ENCODE assay signal across 15 mouse cellular contexts in genomic region chr11:4853021-4853420, GRCm38 (mm10).
"Had no signal": no experiment of that assay in that cellular context is flagged by ENCODE, and none has a peak within 500 bp of the region (broad histone marks: within the 10 kb centered on the region; RNA-seq: fewer than 3 reads in every experiment).

No protein-coding gene starts in this region.

- H3K4me3 ChIP-seq: kidney, embryonic 15.5 days; left cerebral cortex, adult 2 months; limb, embryonic 10.5 days; liver, embryonic 13.5 days; midbrain, embryonic 10.5 days; myocyte; neural tube, embryonic 15.5 days had no signal

- H3K27me3 ChIP-seq: kidney, embryonic 15.5 days; liver, embryonic 13.5 days; neural tube, embryonic 15.5 days had no signal

- H3K9ac ChIP-seq: kidney, embryonic 15.5 days; liver, embryonic 13.5 days; neural tube, embryonic 15.5 days had no signal

- DNase-seq: kidney, postnatal 25 days; liver, embryonic 13.5 days; lung, adult 2 months; lung, postnatal 10 days; lung, postnatal 4 days; midbrain, embryonic 14.5 days; right cerebral cortex, adult 18-20 months; right cerebral cortex, postnatal 25 days; thymus, postnatal 4 days had no signal

- H3K4me2 ChIP-seq: kidney, embryonic 15.5 days; liver, embryonic 13.5 days; neural tube, embryonic 15.5 days had no signal

- H3K36me3 ChIP-seq: kidney, embryonic 15.5 days; limb, embryonic 10.5 days; liver, embryonic 13.5 days; midbrain, embryonic 10.5 days; neural tube, embryonic 15.5 days had no signal

- H3K9me3 ChIP-seq: kidney, embryonic 15.5 days; limb, embryonic 10.5 days; liver, embryonic 13.5 days; midbrain, embryonic 10.5 days; neural tube, embryonic 15.5 days had no signal

- H3K27ac ChIP-seq: kidney, embryonic 15.5 days; left cerebral cortex, adult 2 months; limb, embryonic 10.5 days; liver, embryonic 13.5 days; midbrain, embryonic 10.5 days; neural tube, embryonic 15.5 days had no signal
